Mouse (Mus musculus): ENCODE measurements at regions not wholly inside any gene's neighbourhood (a gene's known extent, or its start where the extent isn't known, plus 50 kb on each side); places are given as distances from the start of the nearest gene placed in this dataset.

DNA sequence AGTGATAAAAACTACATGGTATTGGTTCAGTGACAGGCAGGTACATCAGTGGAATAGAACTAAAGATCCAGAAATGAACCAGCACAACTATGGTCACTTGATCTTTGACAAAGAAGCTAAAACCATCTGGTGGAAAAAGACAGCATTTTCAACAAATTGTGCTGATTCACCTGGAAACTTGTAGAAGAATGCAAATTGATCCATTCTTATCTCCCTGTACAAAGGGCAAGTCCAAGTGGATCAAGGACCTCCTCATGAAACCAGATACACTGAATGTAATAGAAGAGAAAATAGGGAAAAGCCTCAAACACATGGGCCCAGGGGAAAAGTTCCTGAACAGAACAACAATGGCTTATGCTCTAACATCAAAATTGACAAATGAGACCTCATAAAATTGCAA lies 194.8 kb upstream of the Mgat4c start:
- ATAC-seq, result no peak
- no peak overlapping the region for H3K4me2 ChIP-seq
- H3K4me1 ChIP-seq, result no peaks in the 10 kb centered on the region
- no peaks in the 10 kb centered on the region for H3K36me3 ChIP-seq
- H3K9ac ChIP-seq, result no peak overlapping the region
- no peaks in the 10 kb centered on the region for H3K27me3 ChIP-seq (replicated peaks)
- no peak overlapping the region for H3K27ac ChIP-seq
- H3K4me3 ChIP-seq, result no peak overlapping the region
- no peaks in the 10 kb centered on the region for H3K9me3 ChIP-seq (replicated peaks)

DNA sequence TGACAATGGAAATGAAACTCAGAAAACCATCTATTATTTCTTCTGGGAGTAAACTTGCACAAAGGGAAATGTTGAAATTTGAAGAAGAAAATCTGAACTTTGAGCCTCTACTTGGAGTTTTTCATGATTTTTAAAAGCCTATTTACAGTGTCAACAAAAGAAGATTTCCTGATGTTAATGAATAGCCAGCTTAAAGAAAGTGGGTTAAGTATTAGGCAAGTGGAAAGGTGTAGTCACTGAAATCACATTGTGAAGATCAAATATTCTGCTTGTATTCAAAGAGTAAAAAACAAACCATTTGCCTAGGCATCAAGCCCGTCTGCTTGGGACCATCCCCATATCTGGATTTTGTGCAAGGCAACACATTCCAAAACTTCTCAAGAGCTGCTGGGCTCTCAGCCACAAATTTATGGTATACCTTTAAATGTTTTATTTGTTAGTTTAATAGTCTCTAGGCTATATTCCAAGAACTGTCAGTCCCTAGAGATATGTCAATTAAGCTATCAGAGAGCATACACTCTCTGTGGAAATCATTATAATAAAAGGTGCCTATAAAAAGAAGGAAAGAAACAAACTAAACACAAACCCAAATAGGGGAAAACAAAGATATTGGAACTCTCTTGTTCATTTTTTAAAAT lies 190.8 kb upstream of the Mgat4c start:
- no peak overlapping the region for H3K4me3 ChIP-seq
- no peaks in the 10 kb centered on the region for H3K4me1 ChIP-seq
- no peak overlapping the region for H3K4me2 ChIP-seq
- H3K9ac ChIP-seq, result no peak overlapping the region
- H3K27me3 ChIP-seq (replicated peaks), result no peaks in the 10 kb centered on the region
- ATAC-seq, result peak; percentile 42; the same call in 1 of the 2 replicates
- H3K9me3 ChIP-seq (replicated peaks), result no peaks in the 10 kb centered on the region
- H3K36me3 ChIP-seq, result no peaks in the 10 kb centered on the region
- no peak overlapping the region for H3K27ac ChIP-seq
- WGBS (ENCODE audit: insufficient replicate concordance), result 50% methylated on average over 1 of the region's 1 CpGs

DNA sequence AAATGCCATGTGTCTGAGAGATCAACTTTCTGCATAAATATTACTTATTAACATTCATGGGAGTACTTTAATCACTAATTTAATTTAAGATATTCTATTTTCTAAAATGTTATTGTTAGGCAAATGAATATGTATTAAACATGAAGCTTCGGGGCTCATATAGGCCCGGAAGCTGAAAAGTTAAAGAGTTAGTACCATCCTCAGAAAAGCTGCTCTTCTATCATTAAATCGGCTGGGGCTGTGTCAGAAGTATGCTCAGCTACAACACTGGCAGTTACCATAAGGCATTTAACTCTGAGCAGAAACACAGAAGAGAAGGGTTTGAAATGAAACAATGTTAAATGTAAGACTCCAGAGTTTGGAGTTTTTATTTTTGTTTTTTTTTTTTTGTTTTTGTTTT lies 166.2 kb upstream of the Mgat4c start:
- ATAC-seq, result no peak
- 75% methylated on average over 3 of the region's 3 CpGs for WGBS (ENCODE audit: insufficient replicate concordance)
- no peak overlapping the region for H3K4me2 ChIP-seq
- no peaks in the 10 kb centered on the region for H3K36me3 ChIP-seq
- no peak overlapping the region for H3K27ac ChIP-seq
- H3K4me1 ChIP-seq, result no peaks in the 10 kb centered on the region
- no peaks in the 10 kb centered on the region for H3K27me3 ChIP-seq (replicated peaks)
- no peak overlapping the region for H3K4me3 ChIP-seq
- no peak overlapping the region for H3K9ac ChIP-seq
- H3K9me3 ChIP-seq (replicated peaks), result no peaks in the 10 kb centered on the region

DNA sequence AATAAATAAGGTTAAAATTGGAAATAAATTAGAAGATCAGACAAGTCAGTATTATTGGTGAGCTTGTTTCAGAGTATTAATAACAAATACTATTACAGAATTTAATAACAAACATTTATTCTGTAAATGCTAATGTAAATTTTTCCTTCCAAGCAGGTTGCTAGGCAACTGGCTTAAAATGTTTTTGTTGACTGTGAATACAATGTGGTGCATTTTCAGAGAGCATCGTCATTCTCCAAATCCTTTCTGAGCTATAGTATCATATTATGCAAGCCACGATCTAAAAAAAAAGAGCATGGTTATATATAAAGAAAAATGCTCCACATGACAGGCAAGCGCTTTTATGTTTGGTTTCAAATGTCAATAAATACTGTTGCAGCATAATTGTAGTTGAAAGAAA lies 164.4 kb upstream of the Mgat4c start:
- Histone ChIP-seq H3K4me2 (no peak overlapping the region), H3K36me3 (no peaks in the 10 kb centered on the region), H3K4me3 (no peak overlapping the region), H3K27me3 (replicated peaks) (no peaks in the 10 kb centered on the region), H3K4me1 (no peaks in the 10 kb centered on the region), H3K9ac (no peak overlapping the region), H3K27ac (no peak overlapping the region), H3K9me3 (replicated peaks) (no peaks in the 10 kb centered on the region)
- WGBS (ENCODE audit: insufficient replicate concordance), result 76% methylated on average over 3 of the region's 3 CpGs
- no peak for ATAC-seq

DNA sequence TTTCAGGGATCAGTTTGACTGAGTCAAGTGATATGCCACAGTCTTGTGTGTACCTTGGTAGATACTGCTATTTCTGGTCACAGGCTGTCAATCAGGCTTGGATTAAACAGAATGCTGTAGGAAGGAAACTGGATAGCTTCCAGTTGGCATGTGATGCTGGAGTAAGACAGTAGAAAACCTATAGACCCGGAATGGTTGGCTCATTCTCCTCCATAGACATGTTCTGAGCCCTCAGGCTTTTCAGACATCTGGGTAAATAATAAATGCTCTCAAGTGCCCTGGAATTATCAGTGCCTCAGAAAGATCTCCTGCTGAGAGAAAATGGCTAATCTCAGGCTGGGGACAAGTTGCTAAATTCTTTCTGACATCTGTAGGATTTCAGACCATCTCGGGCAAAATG lies 149.0 kb upstream of the Mgat4c start:
- Histone ChIP-seq H3K36me3 (no peaks in the 10 kb centered on the region), H3K4me2 (no peak overlapping the region), H3K27ac (no peak overlapping the region), H3K9me3 (replicated peaks) (no peaks in the 10 kb centered on the region), H3K4me3 (no peak overlapping the region), H3K4me1 (no peaks in the 10 kb centered on the region), H3K27me3 (replicated peaks) (no peaks in the 10 kb centered on the region), H3K9ac (no peak overlapping the region)
- WGBS (ENCODE audit: insufficient replicate concordance), result 62% methylated on average over 2 of the region's 2 CpGs
- ATAC-seq, result no peak

DNA sequence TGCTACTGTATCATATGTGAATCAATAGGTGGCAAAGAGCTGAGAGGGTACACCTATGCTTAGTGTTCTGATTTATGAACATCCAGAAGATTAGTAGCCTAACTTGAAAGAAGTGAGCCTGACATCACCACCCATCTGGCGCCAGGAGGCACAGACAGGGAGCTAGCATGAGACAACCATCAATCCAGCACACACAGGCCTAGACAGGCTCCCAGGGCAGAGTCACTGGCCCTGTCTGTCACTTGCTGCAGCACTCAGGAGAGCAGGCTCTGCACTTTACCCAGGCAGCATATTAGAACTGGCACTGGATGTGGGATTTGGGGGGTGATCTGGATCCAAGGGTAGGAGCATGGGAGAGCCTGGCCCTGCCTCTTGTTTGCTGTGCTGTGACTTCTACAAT lies 137.1 kb upstream of the Mgat4c start:
- H3K4me3 ChIP-seq, result no peak overlapping the region
- no peaks in the 10 kb centered on the region for H3K9me3 ChIP-seq (replicated peaks)
- H3K36me3 ChIP-seq, result no peaks in the 10 kb centered on the region
- H3K4me2 ChIP-seq, result no peak overlapping the region
- no peaks in the 10 kb centered on the region for H3K27me3 ChIP-seq (replicated peaks)
- H3K27ac ChIP-seq, result no peak overlapping the region
- 57% methylated on average over 1 of the region's 1 CpGs for WGBS (ENCODE audit: insufficient replicate concordance)
- no peak overlapping the region for H3K9ac ChIP-seq
- no peaks in the 10 kb centered on the region for H3K4me1 ChIP-seq
- no peak for ATAC-seq

DNA sequence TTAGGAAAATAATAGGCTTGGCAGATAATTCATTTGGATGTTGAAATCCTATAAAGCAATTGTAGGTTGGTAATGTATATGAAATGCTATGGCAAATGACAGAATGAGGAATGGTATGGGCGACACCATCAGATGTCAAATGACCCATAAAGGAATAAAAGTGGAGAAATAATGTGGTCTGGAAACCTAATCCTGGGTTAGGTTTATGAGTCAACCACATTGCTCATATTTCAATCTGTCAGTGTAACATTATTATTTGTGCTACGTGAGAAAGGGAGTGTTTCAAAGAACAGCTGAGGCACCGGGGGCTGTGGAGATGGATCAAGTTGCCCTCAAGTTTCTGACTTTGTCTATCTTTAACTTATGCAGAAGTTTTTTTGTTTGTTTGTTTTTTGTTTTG lies 130.6 kb upstream of the Mgat4c start:
- WGBS (ENCODE audit: insufficient replicate concordance), result 53% methylated on average over 3 of the region's 3 CpGs
- H3K4me1 ChIP-seq, result no peaks in the 10 kb centered on the region
- no peaks in the 10 kb centered on the region for H3K27me3 ChIP-seq (replicated peaks)
- no peak for ATAC-seq
- H3K4me3 ChIP-seq, result no peak overlapping the region
- H3K4me2 ChIP-seq, result no peak overlapping the region
- H3K36me3 ChIP-seq, result no peaks in the 10 kb centered on the region
- H3K9ac ChIP-seq, result no peak overlapping the region
- H3K27ac ChIP-seq, result no peak overlapping the region
- no peaks in the 10 kb centered on the region for H3K9me3 ChIP-seq (replicated peaks)

All from liver, embryonic 12.5 days (tissue).